Mouse (Mus musculus) adrenal gland, postnatal 36 days (tissue): ENCODE results near the gene Rab31. TPM values are rescaled to one million over a fixed set of nuclear protein-coding genes. Genes with fewer than 3 reads are reported as not detected.
A peak's percentile ranks its signal among the peaks of the same experiment; 100 is the strongest.

Source experiments
- DNase-seq, 2 experiments: peaks; one replicate each; pipeline ENCODE4 v3.0.0; 2021; ENCODE audit warnings: mixed read lengths in 1 of 2
- total RNA-seq, 2 experiments: library from RNA; stranded (reverse); gene quantifications; 2 replicates each; pipeline ENCODE4 v1.2.3; 2021

Rab31 gene
- total RNA-seq, 2 experiments from 2014 or later: 40.9 to 50.1 TPM

- peak in 1 of 2 experiments; percentile 30 for DNase-seq
Observed at GRCm38 (mm10) chr17:65739874-65740725, 32.5 kb downstream of the Rab31 start.

GRCm38 (mm10) chr17:65737622-65738021 lies 34.9 kb downstream of the Rab31 start:
- peak; percentile 75 to 81 for DNase-seq

GRCm38 (mm10) chr17:65737175-65737574 lies 35.4 kb downstream of the Rab31 start:
- peak; percentile 63 to 64 for DNase-seq

GRCm38 (mm10) chr17:65735088-65735487 lies 37.5 kb downstream of the Rab31 start:
- DNase-seq: no peak

GRCm38 (mm10) chr17:65732666-65733065 lies 39.9 kb downstream of the Rab31 start:
- no peak for DNase-seq

- no peak for DNase-seq
Observed at GRCm38 (mm10) chr17:65731710-65732109, 40.8 kb downstream of the Rab31 start.

- no peak for DNase-seq
Observed at GRCm38 (mm10) chr17:65729945-65730741, 42.4 kb downstream of the Rab31 start.

- no peak for DNase-seq
Observed at GRCm38 (mm10) chr17:65726755-65727154, 45.8 kb downstream of the Rab31 start.

GRCm38 (mm10) chr17:65726274-65726673 lies 46.3 kb downstream of the Rab31 start:
- DNase-seq: no peak

GRCm38 (mm10) chr17:65725814-65726213 lies 46.7 kb downstream of the Rab31 start:
- DNase-seq: no peak

- no peak for DNase-seq
Observed at GRCm38 (mm10) chr17:65725381-65725780, 47.2 kb downstream of the Rab31 start.

- peak in 1 of 2 experiments; percentile 39 for DNase-seq
Observed at GRCm38 (mm10) chr17:65724254-65724653, 48.3 kb downstream of the Rab31 start.

- no peak for DNase-seq
Observed at GRCm38 (mm10) chr17:65723633-65724032, 48.9 kb downstream of the Rab31 start.

GRCm38 (mm10) chr17:65721330-65721729 lies 51.2 kb downstream of the Rab31 start:
- no peak for DNase-seq

- no peak for DNase-seq
Observed at GRCm38 (mm10) chr17:65719826-65720225, 52.7 kb downstream of the Rab31 start.

GRCm38 (mm10) chr17:65718578-65718977 lies 54.0 kb downstream of the Rab31 start:
- no peak for DNase-seq

- DNase-seq: no peak
Observed at GRCm38 (mm10) chr17:65717658-65718199, 54.8 kb downstream of the Rab31 start.

GRCm38 (mm10) chr17:65714060-65714459 lies 58.5 kb downstream of the Rab31 start:
- DNase-seq: no peak

GRCm38 (mm10) chr17:65712861-65713535 lies 59.6 kb downstream of the Rab31 start:
- no peak for DNase-seq

- no peak for DNase-seq
Observed at GRCm38 (mm10) chr17:65711779-65712178, 60.8 kb downstream of the Rab31 start.

GRCm38 (mm10) chr17:65710576-65710975 lies 62.0 kb downstream of the Rab31 start:
- DNase-seq: peak in 1 of 2 experiments; percentile 25

GRCm38 (mm10) chr17:65706220-65706619 lies 66.3 kb downstream of the Rab31 start:
- DNase-seq: peak; percentile 78 to 86
